Mouse (Mus musculus): ENCODE results near the gene Fgl2. TPM values are rescaled to one million over a fixed set of nuclear protein-coding genes. Genes with fewer than 3 reads are reported as not detected.

The Fgl2 gene
- total and polyA plus RNA-seq, 3 experiments = 0.41 to 10.4 (median 0.59) TPM

DNA sequence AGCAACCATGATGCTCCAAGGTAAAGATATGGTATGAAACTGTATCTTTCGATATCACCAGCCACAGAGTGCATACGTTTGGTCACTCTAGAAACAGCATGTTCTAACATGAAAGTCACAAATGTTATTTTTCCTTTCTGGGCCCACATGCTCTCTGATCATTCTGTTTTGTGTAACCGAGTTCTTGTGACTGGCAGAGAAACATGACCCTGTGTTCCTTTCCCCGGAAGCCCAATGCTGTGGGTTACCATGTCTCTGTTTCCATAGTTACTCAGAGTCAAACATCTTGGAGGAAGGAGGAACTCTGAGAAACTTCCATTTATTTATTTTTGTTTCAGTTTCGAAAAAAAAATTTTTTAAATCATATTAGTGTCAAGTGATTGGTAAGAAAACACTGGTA, 39.6 kb downstream of the Fgl2 start (continued):
- TF ChIP-seq IRF4 (IDR thresholded peaks at IDR 0.05; ENCODE audit: low read depth, low read length) (peak; percentile 28; the same call in 1 of the 2 replicates), POLR2A (IDR thresholded peaks at IDR 0.05; ENCODE audit: low read depth, low read length) (no peak), UBTF (IDR thresholded peaks at IDR 0.05; ENCODE audit: low read depth, low read length) (no peak), NRF1 (IDR thresholded peaks at IDR 0.05; ENCODE audit: low read depth, low read length) (no peak)

DNA sequence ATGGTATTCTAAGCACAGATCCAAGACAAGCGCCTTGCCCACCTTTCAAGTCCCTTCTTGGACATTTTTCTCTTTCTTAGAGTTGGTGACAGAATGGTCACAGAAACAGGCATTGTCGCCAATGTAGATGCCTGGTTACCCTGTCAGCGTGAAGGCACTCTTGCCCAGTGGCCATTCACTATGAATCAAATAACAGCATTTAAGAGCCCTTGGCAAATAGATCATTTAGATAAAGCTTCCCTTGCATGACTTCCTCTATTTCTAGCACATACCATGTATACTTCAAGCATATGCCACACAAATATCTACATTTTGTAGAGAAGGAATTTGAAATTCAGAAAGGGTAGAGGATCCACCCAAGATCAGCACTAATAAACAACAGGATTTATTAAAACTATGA, 40.9 kb downstream of the Fgl2 start:
- Histone ChIP-seq H3K4me2 (ENCODE audit: insufficient read depth, low read depth, poor library complexity, severe bottlenecking) (no peak overlapping the region), H3K9ac (ENCODE audit: insufficient read depth, low read depth) (no peak overlapping the region), H3K79me2 (replicated peaks; ENCODE audit: control insufficient read depth, extremely low read depth, insufficient read depth, poor library complexity, severe bottlenecking) (no peaks in the 10 kb centered on the region), H3K36me3 (replicated peaks in 1 of 2; ENCODE audit: control insufficient read depth in 1 of 2, insufficient read depth in 1 of 2, low read length in 1 of 2) (no peaks in the 10 kb centered on the region), H3K4me3 (replicated peaks in 1 of 3; ENCODE audit: low read depth in 2 of 3, low read length in 2 of 3, poor library complexity in 1 of 3) (no peak overlapping the region), H3K27me3 (replicated peaks) (no peaks in the 10 kb centered on the region), H3K27ac (ENCODE audit: insufficient read depth, low read depth) (peak overlapping the region; percentile 91), H3K9me3 (replicated peaks; ENCODE audit: low read length) (no peaks in the 10 kb centered on the region), H3K4me1 (ENCODE audit: control insufficient read depth in 1 of 2, insufficient read depth in 2 of 2) (peaks cover 25 to 42% of the 10 kb centered on the region in 2 experiments)
- dilution Hi-C loops (cut with MboI; ENCODE audit: extremely low pct_ligation_motif_present, extremely low pct_unique_long_range_greater_than_20kb, low sequenced_read_pairs) = no loop called here
- TF ChIP-seq MXI1 (IDR thresholded peaks at IDR 0.05; ENCODE audit: low read depth, low read length) (no peak), POLR2A (IDR thresholded peaks at IDR 0.05; ENCODE audit: low read depth, low read length) (no peak)
- in situ Hi-C loops (cut with MboI; ENCODE audit: low pct_ligation_motif_present, low pct_unique_long_range_greater_than_20kb, low sequenced_read_pairs) = loop anchor here (25.0 kb wide), 1 partner anchor 376 kb away; no protein-coding TSS in a partner anchor
- no peak for DNase-seq (ENCODE audit: extremely low read depth)

DNA sequence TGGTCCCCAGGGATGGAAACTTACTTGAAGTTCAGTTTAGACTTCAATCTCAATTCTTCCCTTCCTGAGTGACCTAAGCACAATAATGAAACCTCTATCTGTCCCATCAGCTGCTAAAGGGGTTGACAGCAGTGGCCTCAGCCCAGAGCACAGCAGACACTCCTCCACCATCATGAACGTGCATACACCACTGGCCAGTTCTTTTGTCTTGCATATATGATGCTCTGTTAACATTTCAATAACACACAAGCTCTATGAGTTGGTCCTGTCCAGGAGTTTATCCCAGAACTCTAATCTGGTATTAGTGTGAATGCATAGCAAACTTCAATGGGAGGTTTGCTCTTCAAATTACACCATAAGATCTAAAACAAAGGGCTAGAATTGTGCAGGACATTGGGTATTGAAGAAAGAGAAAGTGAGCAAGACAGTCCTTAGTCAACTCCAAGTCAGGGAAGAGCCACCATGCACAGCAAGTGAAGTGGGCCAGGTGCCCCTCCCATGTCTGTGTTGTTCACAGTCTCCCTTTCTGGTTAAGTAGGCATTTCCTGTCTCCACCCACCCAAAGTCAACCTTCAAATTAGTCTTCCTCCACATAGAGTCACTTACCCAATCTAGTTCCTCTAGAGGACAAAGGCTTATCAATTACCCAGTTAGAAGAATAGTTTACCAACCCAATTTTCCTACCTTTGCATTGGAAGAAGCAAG, 41.8 kb downstream of the Fgl2 start:
- Histone ChIP-seq H3K4me2 (ENCODE audit: insufficient read depth, low read depth, poor library complexity, severe bottlenecking) (peak overlapping the region; percentile 44; the same call in 1 of the 2 replicates), H3K9ac (ENCODE audit: insufficient read depth, low read depth) (no peak overlapping the region), H3K36me3 (replicated peaks in 1 of 2; ENCODE audit: control insufficient read depth in 1 of 2, insufficient read depth in 1 of 2, low read length in 1 of 2) (no peaks in the 10 kb centered on the region), H3K4me1 (ENCODE audit: control insufficient read depth in 1 of 2, insufficient read depth in 2 of 2) (peaks cover 25 to 42% of the 10 kb centered on the region in 2 experiments), H3K27me3 (replicated peaks) (no peaks in the 10 kb centered on the region), H3K4me3 (replicated peaks in 1 of 3; ENCODE audit: low read depth in 2 of 3, low read length in 2 of 3, poor library complexity in 1 of 3) (no peak overlapping the region), H3K79me2 (replicated peaks; ENCODE audit: control insufficient read depth, extremely low read depth, insufficient read depth, poor library complexity, severe bottlenecking) (no peaks in the 10 kb centered on the region), H3K9me3 (replicated peaks; ENCODE audit: low read length) (no peaks in the 10 kb centered on the region), H3K27ac (ENCODE audit: insufficient read depth, low read depth) (peak overlapping the region; percentile 55)
- TF ChIP-seq EP300 (IDR thresholded peaks at IDR 0.05; ENCODE audit: low read length) = no peak
- TF ChIP-seq BHLHE40 (IDR thresholded peaks at IDR 0.05; ENCODE audit: low read depth, low read length) = no peak
- TF ChIP-seq POLR2AphosphoS2 (IDR thresholded peaks at IDR 0.05; ENCODE audit: low read depth, low read length) = no peak
- no peak for TF ChIP-seq NRF1 (IDR thresholded peaks at IDR 0.05; ENCODE audit: low read depth, low read length)
- no peak for DNase-seq (ENCODE audit: extremely low read depth)
- in situ Hi-C loops (cut with MboI; ENCODE audit: low pct_ligation_motif_present, low pct_unique_long_range_greater_than_20kb, low sequenced_read_pairs) = loop anchor here (25.0 kb wide), 1 partner anchor 377 kb away; no protein-coding TSS in a partner anchor
- dilution Hi-C loops (cut with MboI; ENCODE audit: extremely low pct_ligation_motif_present, extremely low pct_unique_long_range_greater_than_20kb, low sequenced_read_pairs) = no loop called here

DNA sequence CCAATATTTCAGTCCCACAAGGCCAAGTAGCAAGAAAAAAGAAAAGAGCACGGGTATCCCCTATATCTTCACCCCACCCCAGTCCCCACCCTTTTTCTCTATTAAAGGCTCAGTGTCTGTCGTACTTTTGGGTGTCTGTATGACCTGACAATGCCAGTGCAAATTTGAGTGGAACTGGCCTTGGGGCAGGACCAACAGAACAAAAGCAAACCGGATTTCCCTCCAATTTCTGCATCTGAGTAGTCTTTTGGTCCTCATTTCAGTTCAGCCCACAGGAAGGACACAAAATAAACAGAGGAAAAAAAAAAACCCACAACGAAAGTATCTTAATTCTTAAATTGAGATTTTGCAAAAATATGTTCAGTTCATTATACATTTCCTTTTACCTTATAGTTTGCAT, 46.2 kb downstream of the Fgl2 start:
- H3K27ac ChIP-seq (ENCODE audit: insufficient read depth, low read depth) = no peak overlapping the region
- no peak overlapping the region for H3K4me3 ChIP-seq (replicated peaks in 1 of 3; ENCODE audit: low read depth in 2 of 3, low read length in 2 of 3, poor library complexity in 1 of 3)
- DNase-seq (ENCODE audit: extremely low read depth) = no peak
- no peaks in the 10 kb centered on the region for H3K27me3 ChIP-seq (replicated peaks)
- H3K79me2 ChIP-seq (replicated peaks; ENCODE audit: control insufficient read depth, extremely low read depth, insufficient read depth, poor library complexity, severe bottlenecking) = no peaks in the 10 kb centered on the region
- no peak overlapping the region for H3K9ac ChIP-seq (ENCODE audit: insufficient read depth, low read depth)
- no peak for TF ChIP-seq MAZ (IDR thresholded peaks at IDR 0.05; ENCODE audit: low read depth, low read length)
- TF ChIP-seq PAX5 (IDR thresholded peaks at IDR 0.05; ENCODE audit: low read length) = no peak
- TF ChIP-seq ELF1 (IDR thresholded peaks at IDR 0.05; ENCODE audit: low read depth, low read length) = no peak
- TF ChIP-seq SMC3 (IDR thresholded peaks at IDR 0.05; ENCODE audit: low read depth, low read length) = no peak
- no peak for TF ChIP-seq CHD2 (IDR thresholded peaks at IDR 0.05; ENCODE audit: low read length)
- no peak for TF ChIP-seq RAD21 (IDR thresholded peaks at IDR 0.05; ENCODE audit: low read depth, low read length)
- no peak for TF ChIP-seq ZKSCAN1 (IDR thresholded peaks at IDR 0.05; ENCODE audit: borderline replicate concordance, low read depth, low read length)
- no peak for TF ChIP-seq KAT2A (IDR thresholded peaks at IDR 0.05; ENCODE audit: insufficient replicate concordance, low read length)
- peaks cover 2% of the 10 kb centered on the region for H3K9me3 ChIP-seq (replicated peaks; ENCODE audit: low read length)
- dilution Hi-C loops (cut with MboI; ENCODE audit: extremely low pct_ligation_motif_present, extremely low pct_unique_long_range_greater_than_20kb, low sequenced_read_pairs) (no loop called here), in situ Hi-C loops (cut with MboI; ENCODE audit: low pct_ligation_motif_present, low pct_unique_long_range_greater_than_20kb, low sequenced_read_pairs) (loop anchor here (25.0 kb wide), 1 partner anchor 381 kb away; no protein-coding TSS in a partner anchor)
- H3K4me2 ChIP-seq (ENCODE audit: insufficient read depth, low read depth, poor library complexity, severe bottlenecking) = no peak overlapping the region
- peaks cover 16 to 19% of the 10 kb centered on the region in 2 experiments for H3K4me1 ChIP-seq (ENCODE audit: control insufficient read depth in 1 of 2, insufficient read depth in 2 of 2)
- no peaks in the 10 kb centered on the region for H3K36me3 ChIP-seq (replicated peaks in 1 of 2; ENCODE audit: control insufficient read depth in 1 of 2, insufficient read depth in 1 of 2, low read length in 1 of 2)

Data from CH12.LX (cell line).